Comparison of ENCODE assay signal across 14 mouse cellular contexts in genomic region chr2:52556298-52556960, GRCm38 (mm10).
DNase-seq lines count a peak whose midpoint lies in the region; ATAC-seq lines count a peak whose summit lies in the region.
"Had no signal": no experiment of that assay in that cellular context is flagged by ENCODE, and none has a peak within 500 bp of the region (broad histone marks: within the 10 kb centered on the region; RNA-seq: fewer than 3 reads in every experiment).

No protein-coding gene starts in this region.

- H3K36me3 ChIP-seq in midbrain, embryonic 12.5 days = no peaks in the 10 kb centered on the region

- H3K4me1 ChIP-seq in midbrain, embryonic 12.5 days = peaks cover 25% of the 10 kb centered on the region

- DNase-seq in frontal cortex, postnatal 14 days (ENCODE audit: low spot score in 2 of 2) = no peak
- peak; percentile 22 for DNase-seq in right cerebral cortex, postnatal 25 days
- no peak for DNase-seq in right cerebral cortex, postnatal 4 days
- no peak for DNase-seq in adrenal gland, adult 18-20 months (ENCODE audit: low spot score in 2 of 2)
- no peak for DNase-seq in ovary, postnatal 14 days (ENCODE audit: low spot score)
- DNase-seq in ovary, postnatal 10 days (ENCODE audit: low spot score) = no peak
- DNase-seq: adrenal gland, postnatal 25 days; B cell, adult 2 months; heart, postnatal 14 days; kidney, adult 2 months; liver, postnatal 0 days; lung, postnatal 36 days had no signal

- H3K4me2 ChIP-seq in midbrain, embryonic 12.5 days (replicated peaks) = peak overlapping the region; percentile 47

- peak overlapping the region; percentile 36; the same call in 1 of the 2 replicates for H3K4me3 ChIP-seq in midbrain, embryonic 12.5 days

- peak; percentile 13 for ATAC-seq in frontal cortex, adult (ENCODE audit: low TSS enrichment)
- ATAC-seq in midbrain, embryonic 12.5 days (ENCODE audit: low FRiP score, low read depth) = no peak

- H3K9ac ChIP-seq in midbrain, embryonic 12.5 days (replicated peaks) = no peak overlapping the region; the same call in 1 of the 2 replicates
- H3K9ac ChIP-seq: liver, postnatal 0 days had no signal

- no peak overlapping the region for H3K27ac ChIP-seq in midbrain, embryonic 12.5 days (replicated peaks)

- WGBS in midbrain, embryonic 12.5 days = 88% methylated on average over 20 of the region's 20 CpGs

- 0 out of 2 replicates have a peak, but pooled peaks cover 5% of the 10 kb centered on the region for H3K9me3 ChIP-seq in midbrain, embryonic 12.5 days

- H3K27me3 ChIP-seq in midbrain, embryonic 12.5 days = no peaks in the 10 kb centered on the region
